In the genomic region with DNA sequence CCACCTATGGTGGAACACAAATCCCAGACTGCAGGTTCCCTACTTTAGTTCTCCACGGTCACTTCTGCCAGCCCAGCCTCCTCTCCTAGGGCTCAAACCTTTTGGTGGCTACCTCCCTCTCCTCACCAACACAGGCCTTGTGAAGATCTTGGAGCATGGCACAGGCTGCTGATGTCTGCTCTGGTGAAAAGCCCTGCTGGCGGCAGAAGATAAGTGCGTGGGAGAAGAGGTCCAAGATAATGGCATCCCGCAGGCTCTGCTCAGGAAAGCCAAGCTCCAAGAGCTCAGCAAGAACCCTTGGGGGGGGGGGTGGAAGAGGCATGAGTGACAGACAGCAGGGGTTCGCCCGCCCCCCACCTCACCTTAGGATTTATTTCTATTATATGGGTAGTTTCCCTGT, we compare ENCODE assay signal across 21 mouse cellular contexts. TPM values are rescaled to one million over a fixed set of nuclear protein-coding genes. Genes with fewer than 3 reads are reported as not detected.
DNase-seq lines count a peak whose midpoint lies in the region; ATAC-seq lines count a peak whose summit lies in the region.
"Had no signal": no experiment of that assay in that cellular context is flagged by ENCODE, and none has a peak within 500 bp of the region (broad histone marks: within the 10 kb centered on the region; RNA-seq: fewer than 3 reads in every experiment).

No protein-coding gene starts in this region.

- H3K4me3 ChIP-seq in forebrain, embryonic 10.5 days: peak overlapping the region; percentile 6; the same call in 1 of the 2 replicates
- no peak overlapping the region for H3K4me3 ChIP-seq in forebrain, embryonic 15.5 days
- no peak overlapping the region for H3K4me3 ChIP-seq in liver, embryonic 11.5 days (ENCODE audit: low read depth, low read length)
- no peak overlapping the region for H3K4me3 ChIP-seq in midbrain, embryonic 16.5 days (ENCODE audit: low read depth, low read length)
- H3K4me3 ChIP-seq: heart, embryonic 15.5 days; kidney, embryonic 15.5 days; limb, embryonic 13.5 days had no signal

- no peak for ATAC-seq in forebrain, embryonic 15.5 days (replicated peaks)
- peak; percentile 32 for ATAC-seq in liver, embryonic 11.5 days (replicated peaks; ENCODE audit: low FRiP score)
- peak; percentile 21; the same call in 1 of the 2 replicates for ATAC-seq in megakaryocyte progenitor cell, adult 5-6 weeks (replicated peaks; ENCODE audit: poor library complexity)
- no peak for ATAC-seq in midbrain, embryonic 16.5 days
- ATAC-seq: activated CD4-positive, CD25-positive, alpha-beta regulatory T cell, adult 4 months; hindbrain, embryonic 16.5 days; intestine, postnatal 0 days had no signal

- H3K4me2 ChIP-seq in forebrain, embryonic 15.5 days (replicated peaks): no peak overlapping the region
- peak overlapping the region; percentile 12 for H3K4me2 ChIP-seq in liver, embryonic 11.5 days
- no peak overlapping the region for H3K4me2 ChIP-seq in midbrain, embryonic 16.5 days (ENCODE audit: low read length)
- H3K4me2 ChIP-seq: heart, embryonic 15.5 days; kidney, embryonic 15.5 days; limb, embryonic 13.5 days had no signal

- peaks cover 24% of the 10 kb centered on the region for H3K4me1 ChIP-seq in forebrain, embryonic 10.5 days
- H3K4me1 ChIP-seq in forebrain, embryonic 15.5 days: peaks cover 18% of the 10 kb centered on the region
- H3K4me1 ChIP-seq in liver, embryonic 11.5 days (replicated peaks; ENCODE audit: control insufficient read depth, insufficient read depth, low read length): peaks cover 28% of the 10 kb centered on the region
- peaks cover 16% of the 10 kb centered on the region for H3K4me1 ChIP-seq in midbrain, embryonic 16.5 days (ENCODE audit: control insufficient read depth, insufficient read depth, low read length)

- peaks cover 69% of the 10 kb centered on the region for H3K36me3 ChIP-seq in forebrain, embryonic 10.5 days (replicated peaks)
- H3K36me3 ChIP-seq in forebrain, embryonic 15.5 days: peaks cover 39% of the 10 kb centered on the region
- peaks cover 29% of the 10 kb centered on the region for H3K36me3 ChIP-seq in liver, embryonic 11.5 days (ENCODE audit: control insufficient read depth, insufficient read depth, low read length)
- peaks cover 29% of the 10 kb centered on the region for H3K36me3 ChIP-seq in midbrain, embryonic 16.5 days (ENCODE audit: control insufficient read depth, insufficient read depth, low read length)

- no peak overlapping the region for H3K9ac ChIP-seq in forebrain, embryonic 15.5 days (replicated peaks)
- peak overlapping the region; percentile 28; the same call in 1 of the 2 replicates for H3K9ac ChIP-seq in liver, embryonic 11.5 days (ENCODE audit: low read depth, low read length)
- no peak overlapping the region for H3K9ac ChIP-seq in midbrain, embryonic 16.5 days (ENCODE audit: low read depth, low read length)
- H3K9ac ChIP-seq: heart, embryonic 15.5 days; kidney, embryonic 15.5 days; limb, embryonic 13.5 days had no signal

- no peaks in the 10 kb centered on the region for H3K27me3 ChIP-seq in forebrain, embryonic 10.5 days (ENCODE audit: poor library complexity, severe bottlenecking)
- no peaks in the 10 kb centered on the region for H3K27me3 ChIP-seq in forebrain, embryonic 15.5 days
- H3K27me3 ChIP-seq in liver, embryonic 11.5 days (replicated peaks; ENCODE audit: control insufficient read depth, insufficient read depth, low read length): no peaks in the 10 kb centered on the region
- no peaks in the 10 kb centered on the region for H3K27me3 ChIP-seq in midbrain, embryonic 16.5 days (ENCODE audit: control insufficient read depth, insufficient read depth, low read depth, low read length)
- H3K27me3 ChIP-seq: heart, embryonic 15.5 days; kidney, embryonic 15.5 days; limb, embryonic 13.5 days had no signal

- no peak for DNase-seq in forebrain, embryonic 10.5 days (ENCODE audit: extremely low spot score, low spot score)
- peak; percentile 52 for DNase-seq in c-Kit-negative CD71-positive TER-119-positive erythroid progenitor cells, embryonic 14.5 days (ENCODE audit: low read depth, low spot score)
- DNase-seq in liver, embryonic 11.5 days (ENCODE audit: low spot score): no peak
- DNase-seq in frontal cortex, postnatal 36 days (ENCODE audit: low spot score in 2 of 2): no peak
- DNase-seq in layer of hippocampus, adult 11-12 months (ENCODE audit: low spot score): no peak
- DNase-seq: adrenal gland, postnatal 25 days; cerebellum, adult 2 months; gastrocnemius, postnatal 10 days; right cerebral cortex, postnatal 25 days; thymus, adult 18-20 months had no signal

- H3K9me3 ChIP-seq in forebrain, embryonic 10.5 days: no peaks in the 10 kb centered on the region
- no peaks in the 10 kb centered on the region for H3K9me3 ChIP-seq in forebrain, embryonic 15.5 days
- H3K9me3 ChIP-seq in liver, embryonic 11.5 days (ENCODE audit: control insufficient read depth, low read length): no peaks in the 10 kb centered on the region
- no peaks in the 10 kb centered on the region for H3K9me3 ChIP-seq in midbrain, embryonic 16.5 days (replicated peaks; ENCODE audit: control insufficient read depth, low read length, poor library complexity, severe bottlenecking)
- H3K9me3 ChIP-seq: heart, embryonic 15.5 days; kidney, embryonic 15.5 days; limb, embryonic 13.5 days had no signal

- 90% methylated on average over 6 of the region's 6 CpGs for WGBS in forebrain, embryonic 10.5 days
- 96% methylated on average over 6 of the region's 6 CpGs for WGBS in forebrain, embryonic 15.5 days
- 59% methylated on average over 6 of the region's 6 CpGs for WGBS in liver, embryonic 11.5 days
- WGBS in midbrain, embryonic 16.5 days: 85% methylated on average over 6 of the region's 6 CpGs

- no peak overlapping the region for H3K27ac ChIP-seq in forebrain, embryonic 10.5 days
- H3K27ac ChIP-seq in forebrain, embryonic 15.5 days (replicated peaks): no peak overlapping the region
- H3K27ac ChIP-seq in liver, embryonic 11.5 days (ENCODE audit: low read depth, low read length): peak overlapping the region; percentile 1; the same call in 1 of the 2 replicates
- no peak overlapping the region for H3K27ac ChIP-seq in midbrain, embryonic 16.5 days (ENCODE audit: low read length)
- H3K27ac ChIP-seq: heart, embryonic 15.5 days; kidney, embryonic 15.5 days; limb, embryonic 13.5 days had no signal

RNA-seq across cellular contexts. Expression of gene Ccdc189, which starts 2.2 kb away (rescaled TPM):
- 12.2 and 12.8 TPM in 2 replicates for polyA plus RNA-seq in forebrain, embryonic 10.5 days (2016; fragmentation: Nextera tagmentation; extraction: Ambion mirVana)
- 11.8 TPM in 2 replicates for polyA plus RNA-seq in forebrain, embryonic 15.5 days (2015; fragmentation: Nextera tagmentation; extraction: Ambion mirVana)
- polyA plus RNA-seq in liver, embryonic 11.5 days (2014; fragmentation: Nextera tagmentation; extraction: Ambion mirVana): 5.4 and 6.2 TPM in 2 replicates
- total RNA-seq in megakaryocyte progenitor cell, adult 5-6 weeks (2015): 1.8 and 2.2 TPM in 2 replicates
- total RNA-seq in megakaryocyte progenitor cell, adult 5-6 weeks (2017): 2.5 and 3.1 TPM in 2 replicates
- 10.2 and 11.9 TPM in 2 replicates for polyA plus RNA-seq in midbrain, embryonic 16.5 days (2015; fragmentation: Nextera tagmentation; extraction: Ambion mirVana)

RNA-seq across cellular contexts. Expression of gene Rnf40, which starts 2.4 kb away (rescaled TPM):
- polyA plus RNA-seq in forebrain, embryonic 10.5 days (2016; fragmentation: Nextera tagmentation; extraction: Ambion mirVana): 60.5 and 62.8 TPM in 2 replicates
- polyA plus RNA-seq in forebrain, embryonic 15.5 days (2015; fragmentation: Nextera tagmentation; extraction: Ambion mirVana): 51.1 and 52.4 TPM in 2 replicates
- polyA plus RNA-seq in liver, embryonic 11.5 days (2014; fragmentation: Nextera tagmentation; extraction: Ambion mirVana): 44.1 and 49.0 TPM in 2 replicates
- 11.7 and 16.5 TPM in 2 replicates for total RNA-seq in megakaryocyte progenitor cell, adult 5-6 weeks (2015)
- 36.9 and 41.9 TPM in 2 replicates for total RNA-seq in megakaryocyte progenitor cell, adult 5-6 weeks (2017)
- 50.3 and 56.7 TPM in 2 replicates for polyA plus RNA-seq in midbrain, embryonic 16.5 days (2015; fragmentation: Nextera tagmentation; extraction: Ambion mirVana)

RNA-seq across cellular contexts. Expression of gene Phkg2, which starts 13.0 kb away (rescaled TPM):
- 42.4 and 45.0 TPM in 2 replicates for polyA plus RNA-seq in forebrain, embryonic 10.5 days (2016; fragmentation: Nextera tagmentation; extraction: Ambion mirVana)
- polyA plus RNA-seq in forebrain, embryonic 15.5 days (2015; fragmentation: Nextera tagmentation; extraction: Ambion mirVana): 59.7 and 62.3 TPM in 2 replicates
- polyA plus RNA-seq in liver, embryonic 11.5 days (2014; fragmentation: Nextera tagmentation; extraction: Ambion mirVana): 41.6 and 41.7 TPM in 2 replicates
- total RNA-seq in megakaryocyte progenitor cell, adult 5-6 weeks (2015): 27.1 and 32.3 TPM in 2 replicates
- total RNA-seq in megakaryocyte progenitor cell, adult 5-6 weeks (2017): 26.7 and 29.2 TPM in 2 replicates
- polyA plus RNA-seq in midbrain, embryonic 16.5 days (2015; fragmentation: Nextera tagmentation; extraction: Ambion mirVana): 59.4 and 62.5 TPM in 2 replicates

RNA-seq across cellular contexts. Expression of gene Tmem265, which starts 25.0 kb away (rescaled TPM):
- polyA plus RNA-seq in forebrain, embryonic 10.5 days (2016; fragmentation: Nextera tagmentation; extraction: Ambion mirVana): 6.2 TPM in 2 replicates
- 3.7 and 5.3 TPM in 2 replicates for polyA plus RNA-seq in forebrain, embryonic 15.5 days (2015; fragmentation: Nextera tagmentation; extraction: Ambion mirVana)
- polyA plus RNA-seq in liver, embryonic 11.5 days (2014; fragmentation: Nextera tagmentation; extraction: Ambion mirVana): 6.9 and 11.1 TPM in 2 replicates
- 1.7 TPM in 1 of 2 replicates, not detected in the other for total RNA-seq in megakaryocyte progenitor cell, adult 5-6 weeks (2015)
- total RNA-seq in megakaryocyte progenitor cell, adult 5-6 weeks (2017): 2.3 and 2.5 TPM in 2 replicates
- polyA plus RNA-seq in midbrain, embryonic 16.5 days (2015; fragmentation: Nextera tagmentation; extraction: Ambion mirVana): 8.5 and 9.4 TPM in 2 replicates
- total RNA-seq: adrenal gland, postnatal 25 days; gastrocnemius, postnatal 10 days; heart, adult 8-10 months had no signal
- polyA plus RNA-seq: cerebellum, adult 2 months; frontal cortex, adult 2 months had no signal

RNA-seq across cellular contexts. Expression of gene Zfp629, which starts 29.4 kb away (rescaled TPM):
- 30.6 and 33.0 TPM in 2 replicates for polyA plus RNA-seq in forebrain, embryonic 10.5 days (2016; fragmentation: Nextera tagmentation; extraction: Ambion mirVana)
- polyA plus RNA-seq in forebrain, embryonic 15.5 days (2015; fragmentation: Nextera tagmentation; extraction: Ambion mirVana): 18.7 and 18.9 TPM in 2 replicates
- polyA plus RNA-seq in liver, embryonic 11.5 days (2014; fragmentation: Nextera tagmentation; extraction: Ambion mirVana): 8.3 and 9.8 TPM in 2 replicates
- 5.4 and 8.4 TPM in 2 replicates for total RNA-seq in megakaryocyte progenitor cell, adult 5-6 weeks (2015)
- 8.5 and 11.3 TPM in 2 replicates for total RNA-seq in megakaryocyte progenitor cell, adult 5-6 weeks (2017)
- 18.3 and 22.4 TPM in 2 replicates for polyA plus RNA-seq in midbrain, embryonic 16.5 days (2015; fragmentation: Nextera tagmentation; extraction: Ambion mirVana)

Comparison
In these comparisons a context has a peak if more than half of its experiments do, and no peak if none do; other contexts are left out.
1. ATAC-seq: peak in liver, embryonic 11.5 days (single experiment) and megakaryocyte progenitor cell, adult 5-6 weeks (single experiment); none in forebrain, embryonic 15.5 days (single experiment) and midbrain, embryonic 16.5 days (single experiment).